8 mouse cellular contexts compared by ENCODE assay signal in genomic region chr9:45055082-45055713, GRCm38 (mm10). TPM values are rescaled to one million over a fixed set of nuclear protein-coding genes. Genes with fewer than 3 reads are reported as not detected.
DNase-seq lines count a peak whose midpoint lies in the region; ATAC-seq lines count a peak whose summit lies in the region.

Gene Mpzl3 (plus strand): TSS chr9:45055186.

- no peaks in the 10 kb centered on the region for H3K36me3 ChIP-seq in hindbrain, embryonic 14.5 days (replicated peaks; ENCODE audit: control insufficient read depth, insufficient read depth)

- WGBS in hindbrain, embryonic 14.5 days, result under 1% methylated on average over 33 of the region's 33 CpGs

- H3K27me3 ChIP-seq in hindbrain, embryonic 14.5 days (ENCODE audit: control insufficient read depth, insufficient read depth, low read length), result peaks cover 51% of the 10 kb centered on the region

- H3K9ac ChIP-seq in hindbrain, embryonic 14.5 days, result peak within 1 kb of the TSS; percentile 66

- H3K9me3 ChIP-seq in hindbrain, embryonic 14.5 days (ENCODE audit: control insufficient read depth, low read length), result no peaks in the 10 kb centered on the region

- H3K4me2 ChIP-seq in hindbrain, embryonic 14.5 days (replicated peaks), result peak within 1 kb of the TSS; percentile 78

- H3K4me1 ChIP-seq in hindbrain, embryonic 14.5 days (replicated peaks; ENCODE audit: control insufficient read depth, insufficient read depth, low read length), result peaks cover 7% of the 10 kb centered on the region

- H3K27ac ChIP-seq in hindbrain, embryonic 14.5 days, result peak within 1 kb of the TSS; percentile 100

- peak; percentile 84 for DNase-seq in MN1 (ENCODE audit: low spot score)
- DNase-seq in cerebellum, adult 9-11 months, result peak; percentile 92
- peak; percentile 72 to 80 for DNase-seq in frontal cortex, postnatal 25 days (ENCODE audit: low spot score in 2 of 2)
- peak; percentile 94 for DNase-seq in hindbrain, embryonic 14.5 days (ENCODE audit: low spot score)
- peak; percentile 82 to 84 for DNase-seq in layer of hippocampus, postnatal 36 days
- DNase-seq in lung, postnatal 25 days (ENCODE audit: low spot score), result peak; percentile 79
- DNase-seq in retina, embryonic 14.5 days (ENCODE audit: low spot score), result peak; percentile 94
- peak; percentile 86 to 87 for DNase-seq in thymus, postnatal 36 days

- peak; percentile 99 for ATAC-seq in hindbrain, embryonic 14.5 days (ENCODE audit: low FRiP score)

- peak within 1 kb of the TSS; percentile 72 for H3K4me3 ChIP-seq in hindbrain, embryonic 14.5 days (replicated peaks; ENCODE audit: low read length)

RNA-seq across cellular contexts. Expression of gene Mpzl3, which starts in this region (rescaled TPM):
- polyA plus RNA-seq in hindbrain, embryonic 14.5 days (2014; fragmentation: Nextera tagmentation; extraction: Ambion mirVana), result 1.1 and 1.7 TPM in 2 replicates
- total RNA-seq in layer of hippocampus, postnatal 36 days (2021), result 1 to 10 TPM; 6.6 to 6.9 TPM

Comparison
In these comparisons a context has a peak if more than half of its experiments do, and no peak if none do; other contexts are left out.
1. Peak in every context shown above with its lines: DNase-seq, ATAC-seq, H3K4me3 ChIP-seq and H3K27ac ChIP-seq.